Mouse (Mus musculus) c-Kit-negative CD71-positive TER-119-positive erythroid progenitor cells, embryonic 14.5 days (primary cell): ENCODE data around the gene Chst11.
A peak's percentile ranks its signal among the peaks of the same experiment; 100 is the strongest.

Experiments
- DNase-seq: peaks from one replicate; pipeline ENCODE4 v3.0.0-alpha.2; 2013; ENCODE audit warnings: low read depth, low spot score

Gene Chst11

DNA sequence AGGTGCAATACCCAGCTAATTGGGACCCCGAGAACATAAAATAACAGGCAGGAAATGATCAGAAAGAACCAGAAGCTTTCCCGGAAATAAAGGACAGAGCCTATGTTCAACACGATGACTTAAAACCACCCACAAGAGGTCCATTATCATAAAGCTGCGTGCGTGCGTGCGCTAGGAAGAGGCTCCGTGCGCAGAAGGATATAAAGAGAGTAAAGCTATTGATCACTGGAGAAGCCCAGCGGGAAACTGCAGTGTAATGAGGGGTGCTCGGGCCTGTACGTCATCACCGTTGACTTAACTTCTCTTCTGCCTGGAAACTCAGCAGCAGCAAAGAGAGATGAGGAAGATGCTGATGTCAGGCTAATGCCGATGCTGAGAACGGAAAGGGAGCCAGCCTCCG is 224.8 kb downstream of the Chst11 start:
- DNase-seq, result no peak

GRCm38 (mm10) chr10:83210968-83211583 is 225.8 kb downstream of the Chst11 start:
- no peak for DNase-seq

DNA sequence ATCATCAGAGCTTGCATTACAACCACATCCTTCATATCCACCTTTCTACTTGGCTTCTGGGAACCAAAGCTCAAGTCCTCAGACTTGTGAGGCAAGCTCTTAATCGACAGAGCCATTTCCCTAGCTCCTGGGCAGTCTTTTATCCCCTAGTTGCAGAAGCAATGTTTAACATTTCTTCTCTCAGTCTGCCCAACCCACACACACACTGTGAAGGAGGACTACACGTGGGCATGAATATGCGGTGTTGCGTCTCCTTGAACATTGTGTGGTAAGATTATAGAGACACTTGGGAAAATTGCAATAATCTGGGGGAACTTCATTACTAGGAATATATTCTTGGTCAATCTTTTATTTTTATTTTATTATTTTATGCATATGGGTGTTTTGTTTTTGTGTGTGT is 227.3 kb downstream of the Chst11 start:
- DNase-seq, result no peak

DNA sequence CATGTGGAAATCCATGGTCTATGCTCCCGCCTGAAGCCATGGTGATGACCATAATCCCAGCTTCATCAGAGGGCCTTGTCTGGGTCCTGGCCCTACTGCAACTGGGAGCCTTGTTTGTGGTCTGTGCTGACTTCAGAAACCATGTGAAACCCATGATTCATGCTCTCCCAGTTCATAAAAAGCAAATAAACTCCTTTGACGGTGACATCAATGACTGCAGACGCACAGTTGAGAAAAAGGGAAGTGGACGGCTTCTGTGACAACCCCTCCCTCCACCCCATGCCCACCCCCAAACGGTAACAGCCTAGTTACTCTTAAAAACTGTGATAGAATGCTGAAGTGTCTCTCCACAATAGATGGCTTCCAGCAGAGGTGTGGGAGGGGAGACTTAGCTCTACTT is 230.3 kb downstream of the Chst11 start:
- DNase-seq, result no peak

- DNase-seq, result no peak
Measured at GRCm38 (mm10) chr10:83217256-83217655, 232.0 kb downstream of the Chst11 start.

GRCm38 (mm10) chr10:83218778-83219177 is 233.5 kb downstream of the Chst11 start:
- no peak for DNase-seq

- peak; percentile 12 for DNase-seq
Measured at GRCm38 (mm10) chr10:83219729-83220128, 234.4 kb downstream of the Chst11 start.

DNA sequence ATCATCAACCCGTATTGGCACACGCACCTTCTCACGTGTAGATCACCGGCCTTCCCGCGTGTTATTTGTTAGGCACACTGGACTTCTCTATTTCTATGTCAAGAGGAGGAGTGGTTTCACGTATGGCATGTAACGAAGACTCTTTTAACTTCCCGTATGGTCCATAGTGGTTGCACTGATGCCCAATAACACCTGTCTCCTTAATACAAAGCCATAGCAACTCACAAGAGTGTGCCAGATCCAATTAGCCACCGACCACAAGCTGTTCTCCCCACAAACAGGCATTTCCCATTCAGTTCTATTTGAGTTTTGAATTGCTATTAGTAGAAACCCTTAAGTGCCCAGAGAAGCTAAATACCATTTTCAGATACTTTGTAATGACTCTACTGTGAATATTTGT is 234.9 kb downstream of the Chst11 start:
- DNase-seq, result no peak

DNA sequence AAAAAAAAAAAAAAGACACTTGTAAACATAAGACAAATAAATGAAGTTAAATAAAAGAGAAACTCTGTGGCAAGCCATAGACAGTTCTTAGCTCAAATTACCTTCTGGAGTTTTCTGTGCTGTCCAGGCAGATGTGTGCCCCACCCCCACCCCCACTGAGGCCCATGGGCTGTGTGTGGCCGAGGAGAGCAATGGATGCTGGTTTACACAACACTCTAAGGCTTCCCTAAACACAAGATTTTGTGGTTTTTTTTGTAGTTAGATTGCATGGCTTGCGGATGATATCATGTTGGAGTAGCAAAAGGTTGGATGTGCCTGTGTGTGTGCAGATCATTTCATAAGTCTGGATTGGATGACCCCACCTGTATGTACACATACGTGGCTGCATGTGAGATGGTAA is 235.5 kb downstream of the Chst11 start:
- DNase-seq, result no peak

GRCm38 (mm10) chr10:83224999-83225398 is 239.7 kb downstream of the Chst11 start:
- no peak for DNase-seq

DNA sequence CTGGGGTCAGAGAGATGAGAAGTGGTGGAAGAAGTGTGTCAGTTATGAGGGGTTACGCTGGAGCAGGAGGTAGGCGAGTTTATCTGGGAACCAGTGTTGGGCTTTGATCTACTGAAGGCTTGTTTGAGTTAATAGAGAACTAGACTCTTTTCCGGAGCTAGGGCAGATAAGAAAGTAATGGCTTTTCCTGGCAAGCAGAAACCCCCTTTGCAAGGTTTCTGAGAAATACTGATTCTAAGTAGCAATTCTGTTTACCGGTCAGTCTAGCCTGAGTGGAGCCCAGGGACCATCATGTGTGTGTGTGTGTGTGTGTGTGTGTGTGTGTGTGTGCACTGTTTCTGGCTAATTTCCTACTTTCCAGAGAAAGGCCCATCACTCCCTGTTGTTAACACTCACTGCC is 243.3 kb downstream of the Chst11 start:
- DNase-seq, result no peak

DNA sequence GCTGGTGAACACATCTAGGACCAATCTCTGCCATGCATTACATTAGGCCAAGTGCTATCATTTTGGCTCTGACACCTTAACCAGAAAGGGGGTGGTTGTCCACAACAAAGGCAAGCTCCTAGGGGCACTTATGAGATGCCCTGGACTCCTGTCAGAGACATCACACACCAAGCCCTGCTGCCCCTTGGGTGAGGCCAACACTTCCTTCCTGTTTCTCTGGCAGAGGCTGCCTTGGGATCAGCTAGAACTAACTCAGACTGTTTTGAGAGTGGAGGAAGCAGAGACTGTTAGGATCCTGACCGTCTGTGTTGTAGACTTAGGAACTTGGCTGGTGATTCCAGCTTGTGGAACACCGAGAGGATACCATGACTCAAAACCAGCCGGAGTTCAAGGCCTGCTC is 248.7 kb downstream of the Chst11 start:
- DNase-seq, result no peak

- no peak for DNase-seq
Measured at GRCm38 (mm10) chr10:83234391-83234790, 249.1 kb downstream of the Chst11 start.

DNA sequence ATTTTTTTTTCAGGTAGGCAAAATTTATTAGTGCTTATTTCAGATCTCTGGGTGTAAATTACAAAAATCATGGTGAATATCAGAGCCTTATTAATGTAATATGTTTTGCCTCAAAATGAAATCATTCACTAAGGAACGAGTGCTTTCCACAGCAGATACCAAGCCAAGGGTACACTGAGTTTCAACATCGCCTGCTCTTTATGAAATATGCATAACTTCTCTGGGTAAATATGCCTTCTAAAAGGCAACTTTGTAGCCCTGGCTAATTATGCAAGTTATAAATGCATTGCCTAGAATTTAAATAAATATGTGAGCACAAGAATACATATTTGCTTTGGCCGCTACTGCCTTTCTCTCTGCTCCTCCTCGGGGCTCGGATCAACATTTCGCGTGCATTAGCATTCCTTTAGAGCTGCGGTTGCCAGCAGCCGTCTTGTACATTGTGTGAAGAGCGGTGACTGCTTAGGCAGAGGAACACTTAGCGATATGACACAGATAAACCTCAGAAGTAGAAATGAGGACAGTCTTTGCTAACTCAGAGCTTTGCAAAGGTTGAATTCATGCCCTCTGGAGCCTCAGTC is 256.9 kb downstream of the Chst11 start:
- no peak for DNase-seq

DNA sequence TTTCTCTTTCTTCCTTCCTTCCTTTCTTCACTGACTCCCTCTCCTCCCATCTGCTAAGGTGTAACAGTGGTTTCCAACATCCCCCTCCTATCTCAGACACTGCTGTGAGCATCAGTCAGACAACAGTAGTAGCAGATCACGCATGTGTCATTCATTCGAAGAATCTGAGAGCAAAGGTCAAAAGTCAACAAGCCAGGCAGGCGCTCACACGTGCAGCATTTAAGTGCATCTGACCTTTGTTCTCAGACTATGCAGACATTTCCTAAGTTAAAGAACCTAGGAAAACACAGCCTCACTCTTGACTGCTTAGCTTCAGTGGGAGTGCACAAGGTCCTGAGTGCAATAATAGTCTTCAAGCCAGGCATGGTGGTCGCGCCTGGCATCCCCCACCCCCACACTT is 258.8 kb downstream of the Chst11 start:
- no peak for DNase-seq
